Mouse (Mus musculus) bone marrow macrophage, adult 2 months (primary cell): Measurements from ENCODE around the gene Pkig.

Source experiments
- CTCF ChIP-seq: IDR thresholded peaks from 2 replicates; pipeline ENCODE4 v1.5.1; 2012; ENCODE audit warnings: low read depth, mild to moderate bottlenecking, low read length, moderate library complexity
- POLR2A ChIP-seq: IDR thresholded peaks from 2 replicates; pipeline ENCODE4 v1.6.1; 2012; ENCODE audit warnings: mild to moderate bottlenecking, low read depth, low read length, borderline replicate concordance

DNA sequence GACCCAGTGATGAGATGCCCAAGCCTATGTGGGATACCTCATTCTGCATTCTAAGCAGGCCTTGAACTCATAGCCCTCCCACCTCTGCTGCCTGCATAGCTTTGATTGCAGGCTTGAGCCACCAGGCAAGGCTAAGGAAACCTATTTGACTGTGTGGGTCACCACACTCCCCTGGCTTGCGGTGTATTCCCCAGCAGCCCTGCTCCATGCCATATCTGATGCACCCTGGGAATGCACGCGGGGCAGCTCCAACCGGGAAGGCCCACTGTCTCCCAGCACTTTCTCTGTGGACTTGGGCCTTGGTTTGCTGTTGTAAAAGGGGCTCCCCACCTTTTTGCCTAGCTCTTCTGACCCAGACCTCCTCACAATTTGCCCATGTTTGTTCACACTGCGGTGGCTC, 45.0 kb upstream of the Pkig start:
- no peak for TF ChIP-seq POLR2A
- no peak for TF ChIP-seq CTCF
